Mouse (Mus musculus): ENCODE data around the gene Gm43064.

DNA sequence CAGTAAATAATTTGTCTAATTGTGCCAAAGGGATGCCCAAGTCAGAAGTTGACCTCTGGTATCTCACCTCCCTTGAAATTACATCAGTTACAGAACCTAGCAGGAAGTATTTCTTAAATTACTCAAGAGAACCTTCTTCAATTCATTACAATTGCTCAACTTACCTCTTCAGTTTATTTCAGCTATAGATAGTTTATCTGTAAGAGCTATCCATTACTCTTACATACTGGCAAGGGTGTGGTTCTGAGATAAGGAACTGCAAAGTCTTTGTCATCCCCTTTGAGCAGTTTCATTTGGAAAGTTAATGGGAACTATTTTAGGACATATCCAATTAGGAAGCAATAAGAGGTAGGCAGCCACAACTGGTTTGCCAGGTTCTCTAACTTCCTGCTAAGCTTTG lies 23.1 kb downstream of the Gm43064 start, which contains the start of gene Bcl2l15:
- TF ChIP-seq CTCF (conservative IDR thresholded peaks at IDR 0.05; ENCODE audit: insufficient read depth, insufficient read length, low read depth, low read length) (no peak), POLR2A (IDR thresholded peaks at IDR 0.05; ENCODE audit: low read depth, low read length) (no peak)
